Mouse (Mus musculus) 416B (cell line): ENCODE data around the gene Tmem219.

Experiments used
- DNase-seq: peaks from one replicate; pipeline ENCODE4 v3.0.0; 2011; ENCODE audit warnings: low read depth

Tmem219 gene

DNA sequence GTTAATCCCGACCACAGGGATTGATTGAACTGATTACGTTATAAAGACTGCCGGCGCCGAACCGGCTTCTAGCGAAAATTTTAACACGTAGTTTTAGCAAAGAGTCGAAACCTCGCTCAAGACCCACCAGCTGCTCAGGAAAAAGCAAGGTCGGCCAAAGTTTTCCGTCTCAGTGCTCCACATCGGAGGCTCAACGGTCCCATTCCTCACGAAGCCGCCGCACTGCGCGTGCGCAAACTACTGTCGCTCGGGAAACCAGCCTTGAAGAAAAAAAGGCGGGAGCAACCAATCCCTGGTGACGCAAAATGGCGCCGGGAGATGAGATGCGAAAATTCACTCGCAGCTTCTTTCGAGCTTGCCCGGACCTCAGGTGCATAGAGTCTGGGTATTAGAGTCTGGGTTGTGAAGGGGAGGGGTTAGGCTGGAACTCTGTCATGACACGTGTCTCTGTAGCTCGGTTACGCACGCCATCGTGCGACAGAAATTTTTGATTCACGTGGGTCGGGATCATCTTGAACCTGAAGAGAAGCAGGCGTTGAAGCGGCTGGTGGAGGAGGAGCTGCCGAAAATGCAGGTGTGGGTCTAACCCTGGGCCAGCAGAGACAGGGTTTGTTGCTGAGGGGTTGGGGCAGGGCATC is 60.5 kb downstream of the Tmem219 start, which contains the start of gene Ino80e:
Gene Ino80e (minus strand): TSS at position 231 of the 638 bp plus-strand sequence.
- peak; percentile 93 for DNase-seq

DNA sequence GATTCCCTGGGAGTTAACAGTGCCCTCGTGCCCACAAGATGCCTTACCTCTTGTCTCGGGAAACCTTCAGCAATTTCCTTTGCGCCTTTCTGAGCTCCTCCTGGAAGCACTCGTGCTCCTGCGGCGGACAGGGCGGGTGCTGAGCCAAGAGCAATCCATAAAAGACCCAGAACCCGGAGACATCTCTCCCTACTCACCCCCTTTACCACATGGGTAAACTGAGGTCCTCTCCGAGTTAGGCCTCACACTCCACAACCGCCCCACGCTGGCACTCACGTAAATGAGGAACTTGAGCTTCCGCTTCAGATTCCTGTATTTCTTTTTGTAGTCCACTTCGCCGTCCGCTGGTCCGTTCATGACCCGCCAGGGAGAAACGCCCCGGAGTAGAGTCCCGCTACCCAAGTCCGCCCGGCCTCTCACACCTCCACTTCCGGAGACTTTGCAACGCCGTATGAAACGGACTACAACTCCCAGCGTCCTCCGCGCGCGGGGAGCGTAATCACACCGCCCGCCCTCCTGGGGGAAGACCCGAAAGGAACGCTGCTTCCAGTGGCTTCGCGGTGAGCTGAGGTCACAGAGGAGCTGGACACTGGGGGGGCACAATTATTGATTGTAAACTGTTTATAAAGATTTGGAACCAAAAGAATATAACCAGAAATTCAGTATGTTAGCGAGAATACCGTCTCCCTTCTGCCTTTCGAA is 61.1 kb downstream of the Tmem219 start, which contains the start of gene Hirip3:
Gene Hirip3 (plus strand): TSS at position 544 of the 702 bp plus-strand sequence.
- peak; percentile 96 for DNase-seq

DNA sequence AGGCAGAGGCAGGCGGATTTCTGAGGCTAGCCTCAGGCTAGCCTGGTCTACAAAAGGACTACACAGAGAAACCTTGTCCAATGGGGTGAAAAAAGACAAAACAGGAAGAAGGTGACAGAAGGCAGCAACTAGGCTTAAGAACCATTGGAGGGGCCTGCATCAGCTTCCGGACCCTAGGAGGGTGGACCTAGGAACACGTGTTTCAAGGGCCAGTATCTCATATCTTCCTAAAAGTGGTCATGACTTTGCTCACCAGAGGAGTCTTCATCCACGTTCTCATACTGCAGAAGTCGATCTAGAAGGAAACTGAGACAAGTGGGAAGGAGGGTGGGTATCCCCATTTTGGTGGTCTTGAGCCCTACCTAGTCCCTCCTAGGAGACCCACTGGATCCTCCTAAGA is 61.7 kb downstream of the Tmem219 start:
- DNase-seq, result peak; percentile 73

DNA sequence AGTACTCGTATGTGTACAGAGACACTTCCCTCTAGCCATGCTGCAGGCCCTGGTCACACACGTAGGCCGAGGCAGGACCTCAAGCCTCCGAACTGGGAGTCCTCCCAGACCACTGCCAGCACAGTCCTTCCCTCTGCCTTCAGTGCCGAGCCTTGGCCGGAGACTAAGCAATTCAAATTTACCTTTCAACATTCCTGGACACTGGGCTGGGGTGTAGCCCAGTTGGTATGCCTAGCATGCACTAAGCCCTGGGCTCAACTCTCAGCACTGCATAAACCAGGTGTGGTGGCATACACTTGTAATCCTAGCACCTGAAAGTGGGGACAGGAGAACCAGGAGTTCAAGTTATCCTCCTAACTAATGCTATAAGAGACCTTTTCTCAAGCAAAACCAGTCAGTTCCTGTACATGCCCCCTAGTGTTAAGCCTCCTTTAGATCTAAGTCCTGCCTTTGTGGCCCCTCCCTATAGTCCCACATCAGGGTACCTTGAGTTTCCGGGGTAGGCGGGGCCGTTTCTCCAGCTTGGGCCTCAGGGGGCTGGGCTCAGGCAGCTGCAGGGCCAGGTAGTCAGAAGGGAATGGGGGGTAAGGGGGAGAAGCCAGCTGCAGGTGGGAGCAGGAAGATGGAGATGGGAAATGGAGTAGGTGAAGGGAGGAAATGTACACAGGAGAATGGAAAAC is 65.8 kb downstream of the Tmem219 start:
- DNase-seq, result no peak

DNA sequence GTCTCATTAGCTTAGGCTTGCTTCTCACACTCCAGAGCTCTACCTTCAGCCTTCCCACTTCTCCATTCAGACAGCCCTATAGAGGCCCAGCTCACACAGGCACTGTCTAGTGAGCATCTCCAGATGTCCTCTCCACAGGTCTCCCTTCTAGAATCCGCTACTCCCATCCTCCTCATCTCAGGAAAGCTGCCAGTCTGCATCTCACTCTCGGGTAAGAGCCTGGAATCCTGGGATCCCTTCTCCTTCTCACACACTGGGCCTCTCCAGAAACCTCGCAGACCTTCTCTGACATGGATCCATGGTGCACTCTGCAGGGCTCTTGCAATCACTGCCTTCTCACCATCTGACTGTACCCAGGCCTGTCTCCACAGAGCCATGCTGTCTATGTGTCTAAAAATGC is 67.1 kb downstream of the Tmem219 start:
- DNase-seq, result no peak

DNA sequence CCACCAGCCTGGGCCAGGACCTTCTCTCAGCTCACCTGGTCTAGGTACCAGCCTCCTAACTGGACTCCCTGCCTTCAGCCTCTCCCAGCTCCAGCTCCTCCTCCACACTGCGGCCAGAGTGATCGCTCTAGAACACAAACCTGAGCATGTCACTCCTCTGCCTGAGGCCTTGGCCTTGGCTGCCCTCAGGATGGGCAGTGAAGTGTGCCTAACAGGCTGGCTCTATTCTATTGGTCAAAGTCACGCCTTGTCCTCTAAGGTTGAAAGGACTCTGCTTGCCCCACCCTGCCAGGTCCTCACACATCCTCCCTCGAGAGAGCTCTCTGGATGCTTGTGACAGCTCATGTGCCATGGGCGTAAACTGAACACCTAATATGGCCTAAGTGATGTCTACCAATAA is 69.3 kb downstream of the Tmem219 start:
- DNase-seq, result no peak

DNA sequence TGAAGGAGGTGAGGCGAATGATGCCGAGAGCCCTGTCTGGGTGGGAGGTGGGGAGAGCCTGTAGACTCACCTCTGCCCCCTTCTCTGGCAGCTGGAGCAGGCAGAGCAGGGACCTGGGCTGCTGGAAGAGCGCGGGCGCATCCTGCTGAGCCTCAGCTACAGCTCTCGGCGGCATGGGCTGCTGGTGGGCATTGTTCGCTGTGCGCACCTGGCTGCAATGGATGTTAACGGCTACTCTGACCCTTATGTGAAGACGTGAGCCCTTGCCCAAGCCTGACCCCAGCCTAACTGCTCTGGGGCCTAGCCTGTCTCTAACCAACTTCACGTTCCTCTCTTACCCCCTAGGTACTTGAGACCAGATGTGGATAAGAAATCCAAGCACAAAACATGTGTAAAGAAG is 71.5 kb downstream of the Tmem219 start:
- DNase-seq, result no peak

DNA sequence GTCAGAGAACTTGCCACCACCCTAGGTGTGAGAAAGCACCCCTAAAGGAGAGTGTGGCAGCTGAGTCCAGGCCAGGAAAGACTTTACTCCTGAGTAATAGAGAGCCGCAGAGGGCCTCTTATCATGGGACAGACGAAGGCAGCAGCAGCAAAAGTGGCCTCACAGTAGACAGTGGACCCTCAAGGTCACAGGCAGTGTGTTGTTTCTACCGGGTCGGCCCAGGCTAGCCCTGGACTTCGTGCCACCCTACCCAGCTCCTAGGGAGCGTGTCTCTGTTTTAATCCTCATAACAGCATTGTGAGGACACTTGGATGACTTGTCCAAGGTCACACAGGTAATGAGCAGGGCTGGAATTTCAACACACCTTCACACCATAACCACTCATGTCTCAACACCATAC is 72.6 kb downstream of the Tmem219 start:
- DNase-seq, result no peak

DNA sequence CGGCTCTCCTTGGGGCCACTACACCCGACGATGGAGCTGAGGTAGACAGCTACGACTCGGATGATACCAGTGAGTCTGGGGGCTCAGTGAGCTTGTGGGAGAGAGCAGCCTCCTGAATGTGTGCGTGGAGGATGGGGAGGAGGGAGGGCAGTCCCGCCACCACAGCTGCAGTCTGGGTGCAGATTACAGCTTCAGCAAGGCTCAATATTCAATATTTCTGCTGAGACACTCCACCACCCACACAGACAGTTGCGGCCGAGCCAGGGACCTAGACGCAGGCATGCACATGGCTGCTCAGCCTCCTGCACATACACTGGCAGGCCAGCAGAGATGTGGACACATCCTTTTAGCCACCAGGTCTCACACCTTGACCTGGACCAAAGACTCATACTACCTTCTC is 73.9 kb downstream of the Tmem219 start:
- DNase-seq, result no peak

DNA sequence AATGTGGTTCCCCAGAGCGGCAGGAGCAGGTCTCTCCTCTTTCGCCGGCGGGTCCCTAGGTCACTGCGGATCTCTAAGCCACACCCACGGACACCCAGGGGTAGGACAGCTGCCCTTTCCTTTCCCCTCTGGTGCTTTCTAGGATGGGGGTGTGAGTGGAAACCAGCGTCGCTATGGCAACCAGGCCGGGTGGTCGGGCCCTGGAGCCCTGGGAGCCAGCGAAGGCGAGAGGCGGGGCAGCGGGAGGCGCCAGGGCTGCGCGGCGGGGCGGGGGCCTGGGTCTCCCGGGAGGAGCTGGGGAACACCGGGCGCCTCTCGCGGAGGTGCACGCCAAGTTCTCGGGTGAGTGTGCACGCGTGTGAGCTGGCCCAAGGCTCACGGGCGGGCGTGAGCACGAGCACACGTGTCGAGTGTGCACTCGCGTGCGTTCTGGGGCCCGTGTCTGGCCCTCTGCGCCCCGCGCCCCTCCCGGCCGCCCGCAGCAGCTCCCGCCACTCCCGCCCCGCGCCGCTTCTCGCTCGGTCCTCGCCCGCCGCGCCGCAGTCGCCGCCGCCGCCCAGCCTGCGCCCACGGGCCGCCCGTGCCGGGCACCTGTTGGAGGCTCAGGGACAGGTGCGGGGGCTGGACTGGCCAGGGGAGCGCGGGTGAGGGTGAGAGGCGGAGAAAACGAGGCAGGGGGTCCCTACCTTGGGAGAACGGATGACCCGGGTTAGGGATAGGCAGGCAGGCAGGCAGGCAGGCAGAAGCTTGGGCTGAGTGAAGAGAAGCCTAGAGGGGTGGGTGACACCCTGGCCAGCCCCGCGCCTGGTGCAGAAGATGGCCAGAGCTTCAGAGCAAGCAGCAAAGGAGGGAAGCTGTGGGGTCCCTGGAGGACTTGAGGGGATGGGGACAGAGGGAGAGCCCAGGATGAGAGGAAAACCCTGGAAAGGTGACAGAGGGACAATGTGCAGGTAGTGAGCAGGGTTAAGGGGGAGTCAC is 75.0 kb downstream of the Tmem219 start:
- DNase-seq, result no peak

DNA sequence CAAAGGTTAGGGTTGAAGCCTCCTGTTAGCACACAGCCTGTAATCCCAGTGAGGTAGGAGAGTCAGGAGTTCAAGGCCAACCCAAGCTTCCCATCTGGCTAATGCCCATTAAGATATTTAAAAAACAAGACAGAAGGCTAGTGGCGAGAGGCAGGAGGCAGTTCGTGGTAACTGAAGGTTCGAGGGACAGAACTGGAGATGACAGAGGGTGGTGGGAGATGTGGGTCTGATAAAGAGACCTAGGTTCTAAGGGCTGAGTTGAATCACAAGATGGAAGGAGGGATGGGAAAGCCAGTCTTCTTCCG is 75.6 kb downstream of the Tmem219 start, which contains the start of gene Doc2a:
Gene Doc2a (plus strand): TSS at position 301 of the 305 bp plus-strand sequence.
- DNase-seq, result no peak

DNA sequence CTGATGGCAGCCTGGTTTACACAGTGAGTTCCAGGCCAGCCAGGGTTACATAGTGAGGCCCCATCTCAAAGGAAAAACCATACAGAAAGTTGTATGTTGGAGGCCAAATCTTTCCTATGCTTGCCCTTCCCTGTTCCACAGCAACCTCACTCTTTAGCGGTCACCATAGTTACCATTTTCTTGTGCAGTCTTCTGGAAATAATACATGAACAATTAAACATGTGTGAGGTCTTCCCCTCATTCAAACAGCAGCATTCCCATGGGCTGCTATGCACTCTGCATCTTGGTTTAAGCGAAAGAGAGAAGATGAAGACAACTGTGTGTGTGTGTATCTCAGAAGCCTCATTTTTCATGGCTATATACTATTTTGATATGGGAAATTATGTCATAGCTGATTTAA is 77.2 kb downstream of the Tmem219 start:
- DNase-seq, result no peak

DNA sequence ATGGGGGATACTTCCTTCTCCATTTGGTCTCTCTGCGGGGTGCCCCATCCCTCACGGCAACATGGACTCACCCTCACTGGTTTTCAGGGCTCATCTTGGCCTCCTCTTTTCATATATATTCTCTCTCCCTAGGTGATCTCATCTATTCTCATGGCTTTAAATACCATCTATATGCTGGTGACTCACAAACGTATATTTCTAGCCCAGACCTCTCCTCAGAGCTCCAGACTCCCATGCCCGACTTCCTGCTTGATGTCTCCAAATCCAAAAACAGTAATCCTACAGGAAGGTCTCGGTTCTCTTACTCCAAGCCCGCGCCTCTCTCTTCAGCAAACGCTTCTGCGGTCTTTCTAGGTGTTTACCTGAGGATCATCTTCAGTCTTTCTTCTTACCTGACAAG is 79.4 kb downstream of the Tmem219 start:
- DNase-seq, result no peak
